Mouse (Mus musculus): ENCODE measurements around the gene Pipox.
A peak's percentile ranks its signal among the peaks of the same experiment; 100 is the strongest.

Pipox gene

GRCm38 (mm10) chr11:77893787-77894718 is at the start of gene Pipox:
Gene Pipox (minus strand): TSS chr11:77894096.
- DNase-seq = peak; percentile 77

DNA sequence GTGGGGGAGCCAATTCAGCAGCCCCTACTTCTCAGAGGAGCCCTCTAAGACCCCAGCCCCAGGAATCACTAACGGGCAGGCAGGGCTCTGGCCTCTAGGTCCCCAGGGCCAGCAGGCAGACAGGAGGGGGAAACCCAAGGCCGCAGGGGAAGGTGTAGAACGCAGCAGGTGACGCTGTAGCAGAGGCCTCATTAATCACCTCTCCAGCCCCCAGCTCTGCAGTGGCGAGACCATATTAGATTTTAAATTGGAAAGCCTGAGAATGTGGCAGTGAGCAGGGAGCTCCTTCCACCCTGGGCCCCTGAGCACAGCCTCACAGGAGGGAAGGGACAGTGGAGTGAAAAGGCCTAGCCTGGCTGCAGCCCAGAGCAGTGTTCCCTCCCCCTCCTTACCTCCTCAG is 48.3 kb upstream of the Pipox start:
- no peak for DNase-seq

DNA sequence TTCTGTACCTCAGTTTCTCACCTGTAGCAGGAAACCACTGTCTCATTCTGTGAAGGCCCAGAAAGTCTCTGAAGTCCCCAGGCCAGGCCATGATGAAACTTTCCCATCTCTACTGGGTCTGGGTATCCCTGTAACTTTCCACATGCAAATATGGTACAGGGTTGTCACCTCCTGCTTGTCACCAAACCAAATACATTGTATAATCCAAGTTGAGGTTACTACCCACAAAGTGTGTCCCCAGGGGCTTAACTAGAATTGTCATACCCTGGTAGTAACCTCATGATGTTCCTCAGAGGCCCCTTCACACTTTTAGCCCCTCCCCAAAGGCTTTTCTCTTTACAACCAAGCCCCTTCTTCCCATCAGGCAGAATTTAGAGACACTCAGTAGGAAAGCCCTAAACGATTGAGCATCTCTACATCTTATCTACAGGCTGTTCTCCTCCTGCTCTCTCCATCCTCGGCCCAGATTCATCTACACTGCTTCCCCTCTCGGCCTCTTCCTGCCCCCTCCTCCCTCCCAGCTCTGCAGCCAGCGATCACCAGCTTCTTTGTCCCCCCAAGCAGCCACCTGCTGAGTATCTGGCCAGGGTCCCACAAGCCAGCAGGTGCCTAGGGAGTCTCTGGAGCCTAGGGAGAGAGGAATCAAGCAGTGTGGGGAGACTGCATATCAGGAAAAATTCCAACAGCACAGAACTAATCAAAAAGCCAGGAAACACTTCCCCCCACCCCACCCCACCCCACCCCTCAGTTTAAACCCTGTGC is 43.9 kb upstream of the Pipox start:
- DNase-seq = no peak

- no peak for DNase-seq
Observed at GRCm38 (mm10) chr11:77936846-77937245, 43.0 kb upstream of the Pipox start.

- DNase-seq = no peak
Observed at GRCm38 (mm10) chr11:77934568-77935311, 40.8 kb upstream of the Pipox start.

DNA sequence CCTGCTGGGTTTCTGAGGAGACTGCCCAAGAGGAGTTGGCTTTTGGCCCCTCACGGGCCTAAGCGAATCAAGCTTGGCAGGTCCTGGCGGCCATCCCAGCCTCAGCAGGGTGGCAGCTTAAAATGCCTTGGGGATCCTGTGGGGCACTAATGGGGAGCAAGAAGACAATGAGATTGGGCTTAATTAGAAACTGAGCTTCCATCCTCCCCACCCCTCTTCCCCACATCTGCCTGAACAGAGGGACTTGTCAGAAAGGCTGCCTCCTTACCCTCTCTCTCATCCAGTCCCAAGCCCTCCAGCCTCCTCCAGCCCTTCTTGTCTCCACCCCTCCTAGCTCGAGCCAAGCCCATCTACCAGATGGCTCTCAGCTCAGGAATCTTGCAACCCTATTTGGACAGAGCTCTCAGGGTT is 40.2 kb upstream of the Pipox start:
- no peak for DNase-seq

DNA sequence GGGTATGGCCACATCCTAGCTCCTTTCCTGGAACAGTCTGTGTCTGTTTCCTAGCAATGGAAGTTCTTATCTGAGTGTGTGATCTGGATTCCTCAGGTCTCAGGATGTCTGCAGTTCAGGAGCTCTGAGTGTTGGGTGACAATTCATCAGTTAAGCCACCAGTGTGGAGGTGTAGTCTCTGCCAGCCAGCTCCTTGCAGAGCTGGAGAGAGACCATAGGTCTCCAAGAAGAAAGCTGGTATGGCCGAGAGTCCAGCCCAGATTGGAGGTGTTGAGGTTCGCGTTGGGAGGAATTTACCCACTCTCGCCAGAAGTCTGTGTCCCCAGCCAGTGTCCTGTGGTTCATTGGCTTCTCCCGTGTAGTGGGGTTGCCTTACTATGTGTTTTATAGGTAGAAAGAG is 38.7 kb upstream of the Pipox start:
- no peak for DNase-seq

DNA sequence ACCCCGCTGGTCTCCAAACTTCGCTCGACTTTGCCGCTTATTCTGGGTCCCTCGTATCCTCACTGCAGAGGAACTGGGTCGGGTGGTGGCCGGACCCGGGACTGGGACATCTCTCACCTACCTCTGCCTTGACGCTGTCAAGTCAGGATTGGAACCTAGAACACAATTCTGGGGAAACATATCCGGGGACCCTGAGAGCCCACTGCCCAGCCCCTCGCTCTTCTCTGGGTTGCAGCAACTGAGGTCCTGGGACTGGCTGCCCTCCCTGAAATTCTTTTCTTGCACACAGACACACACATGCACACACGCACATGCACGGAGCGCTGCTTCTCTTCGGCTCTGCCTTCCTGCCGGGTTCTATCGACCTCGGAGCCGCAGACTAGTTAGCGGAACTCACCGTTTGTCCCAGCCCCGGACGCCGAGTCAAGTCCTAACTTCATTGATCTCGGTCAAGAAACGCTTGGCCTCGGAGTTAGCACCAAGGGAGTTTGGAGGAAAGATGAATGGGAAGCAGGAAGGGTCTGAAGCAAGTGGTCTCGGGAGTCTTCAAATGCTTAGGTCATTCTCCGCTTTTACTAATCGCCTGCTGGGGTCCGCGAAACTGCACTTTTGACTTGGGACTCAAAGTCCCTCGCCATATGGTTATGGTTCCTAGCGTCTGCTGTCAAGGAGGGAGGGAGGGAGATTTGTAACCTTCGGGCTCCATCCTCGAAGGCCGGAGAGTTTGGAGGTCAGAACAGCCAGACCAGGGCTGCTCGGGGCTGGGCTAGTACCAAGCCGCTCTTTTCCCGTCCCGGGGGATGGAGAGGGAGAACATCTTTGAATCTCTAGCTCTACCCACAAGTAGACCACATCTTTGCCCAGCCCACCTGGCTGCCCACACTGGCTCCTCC is 37.9 kb upstream of the Pipox start:
- DNase-seq = no peak

DNA sequence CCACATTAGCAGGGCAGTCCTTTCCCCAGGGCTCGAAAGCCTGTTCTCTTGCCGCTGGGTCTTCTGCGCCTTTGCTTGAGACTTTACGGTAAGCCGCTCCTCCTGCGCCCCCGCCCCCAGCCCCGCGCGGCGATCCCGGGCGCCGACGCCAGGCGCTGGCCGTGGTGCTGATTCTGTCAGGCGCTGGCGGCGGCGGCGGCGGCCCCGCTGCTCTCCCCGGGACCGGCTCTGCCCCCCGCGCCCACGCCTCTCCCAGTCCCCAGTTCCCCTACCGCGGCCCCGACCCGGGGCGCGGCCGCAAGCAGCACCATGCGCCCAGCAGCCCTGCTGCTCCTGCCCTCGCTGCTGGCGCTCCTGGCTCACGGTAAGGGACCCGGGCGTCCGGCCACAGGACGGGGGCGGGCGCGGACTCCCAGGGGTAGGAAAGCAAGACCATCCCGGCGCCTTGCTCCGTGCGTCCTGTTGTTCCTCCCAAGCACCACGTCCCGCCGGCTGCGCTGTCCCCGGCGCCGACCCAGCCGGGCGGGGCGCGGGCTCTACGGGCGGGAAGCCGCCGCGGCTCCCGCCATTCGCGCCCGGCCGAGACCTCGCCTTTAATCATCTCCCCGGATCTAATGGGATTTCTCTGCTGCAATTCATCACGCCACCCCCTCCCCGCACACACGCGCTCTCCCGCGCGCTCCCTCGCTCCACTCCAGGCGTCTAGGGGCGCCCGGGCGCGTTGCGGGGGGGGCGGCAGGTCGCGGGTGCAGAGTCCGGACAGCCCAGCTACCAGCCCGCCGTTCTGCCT is 37.0 kb upstream of the Pipox start, which contains the start of gene Sez6:
TSS of gene Sez6 (plus strand) at position 50 of the 790 bp plus-strand sequence.
- peak; percentile 69 for DNase-seq

- DNase-seq = no peak
Observed at GRCm38 (mm10) chr11:77927837-77928236, 33.9 kb upstream of the Pipox start.

- no peak for DNase-seq
Observed at GRCm38 (mm10) chr11:77926666-77927065, 32.8 kb upstream of the Pipox start.

DNA sequence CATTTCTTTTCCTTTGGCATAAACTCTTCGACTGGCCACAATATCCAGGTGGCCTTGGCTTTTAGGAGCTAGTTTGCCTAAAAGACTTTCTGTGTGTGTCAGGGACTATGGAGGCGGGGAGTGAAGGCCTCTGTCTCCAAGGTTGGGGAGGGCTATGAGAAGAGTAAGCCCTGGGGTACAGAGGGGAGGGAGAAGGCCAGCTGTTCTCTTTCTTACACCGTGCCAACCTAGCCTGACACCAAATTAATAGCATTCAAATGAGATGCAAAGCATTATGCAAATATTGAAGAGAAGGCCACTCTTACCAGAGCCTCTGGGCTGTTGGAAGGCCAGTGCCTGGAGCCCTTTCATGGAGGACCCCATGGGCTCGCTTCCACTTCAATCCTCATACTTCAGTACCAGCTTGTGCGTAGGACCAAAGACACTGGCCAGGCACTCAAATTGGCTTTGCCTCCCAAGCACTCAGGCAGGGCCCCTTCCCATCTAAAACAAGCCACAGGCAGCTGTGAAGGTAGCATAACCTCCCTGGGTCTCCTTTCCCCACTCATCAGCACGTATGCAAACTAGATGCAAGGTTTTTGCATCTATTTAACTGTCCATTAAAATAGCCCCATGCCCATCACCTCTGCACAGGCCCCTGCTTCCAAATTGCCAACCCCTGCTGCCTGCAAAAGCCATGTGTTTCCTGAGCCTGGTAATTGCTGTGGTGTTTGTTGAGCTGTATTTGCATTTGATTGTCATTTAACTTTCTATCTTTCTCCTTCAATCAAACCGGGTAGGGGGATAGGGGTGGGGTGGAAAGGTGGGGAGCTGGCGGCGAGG is 32.2 kb upstream of the Pipox start:
- DNase-seq = no peak

GRCm38 (mm10) chr11:77923285-77923684 is 29.4 kb upstream of the Pipox start:
- no peak for DNase-seq

- no peak for DNase-seq
Observed at GRCm38 (mm10) chr11:77917166-77917565, 23.3 kb upstream of the Pipox start.

- no peak for DNase-seq
Observed at GRCm38 (mm10) chr11:77916741-77917140, 22.8 kb upstream of the Pipox start.

DNA sequence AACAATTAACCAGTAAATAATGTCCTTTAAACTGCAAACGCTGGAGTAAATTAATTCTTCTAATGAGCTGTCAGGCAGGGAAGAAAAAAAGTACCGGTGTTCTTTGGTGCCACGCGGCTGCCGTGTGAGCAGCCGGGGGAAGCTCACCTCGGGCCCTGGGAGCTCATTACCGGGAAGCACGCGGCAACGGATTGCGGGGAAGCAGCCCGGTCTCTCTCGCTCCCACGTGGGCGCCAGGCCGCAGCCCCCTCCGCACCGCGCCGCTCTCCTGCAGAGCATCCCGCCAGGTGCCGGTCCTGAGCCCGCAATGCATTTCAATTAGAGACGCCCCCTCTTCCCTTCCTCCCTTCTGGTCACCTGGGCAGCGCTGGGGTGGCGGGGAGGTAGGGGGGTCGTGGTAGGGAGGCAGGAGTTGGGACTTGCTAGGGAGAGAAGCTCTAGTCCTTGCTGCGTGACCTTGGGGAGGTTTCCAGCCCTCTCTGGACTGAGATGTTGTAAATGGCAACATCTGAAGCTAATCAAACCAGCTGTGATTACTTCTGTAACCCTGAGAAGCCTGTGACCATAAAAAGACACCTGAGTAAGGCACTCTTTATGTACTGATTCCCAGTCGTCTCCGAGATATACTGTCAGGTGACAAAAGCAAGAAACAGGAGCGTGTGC is 20.8 kb upstream of the Pipox start:
- no peak for DNase-seq

DNA sequence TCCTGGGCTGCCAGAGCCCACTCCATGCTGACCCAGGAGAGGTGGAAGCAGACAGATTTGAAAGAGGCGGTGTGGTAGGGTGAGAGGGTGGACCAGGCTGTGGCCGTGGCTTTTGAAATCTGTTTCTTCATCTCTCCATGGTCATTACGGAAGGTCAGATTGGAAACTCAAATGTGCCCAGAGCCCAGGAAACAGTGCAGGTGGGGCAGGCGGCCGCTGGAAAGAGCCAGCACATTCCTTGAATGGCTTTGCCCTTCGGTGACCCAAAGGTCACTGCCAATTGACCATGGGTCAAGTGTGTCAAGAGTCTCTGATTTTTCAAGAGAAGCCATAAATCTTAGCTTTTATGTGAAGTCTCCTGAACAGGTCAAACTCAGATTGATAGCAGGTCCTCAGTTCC is 19.6 kb upstream of the Pipox start:
- DNase-seq = no peak

GRCm38 (mm10) chr11:77909776-77910175 is 15.9 kb upstream of the Pipox start:
- no peak for DNase-seq

GRCm38 (mm10) chr11:77909376-77909775 is 15.5 kb upstream of the Pipox start:
- no peak for DNase-seq

DNA sequence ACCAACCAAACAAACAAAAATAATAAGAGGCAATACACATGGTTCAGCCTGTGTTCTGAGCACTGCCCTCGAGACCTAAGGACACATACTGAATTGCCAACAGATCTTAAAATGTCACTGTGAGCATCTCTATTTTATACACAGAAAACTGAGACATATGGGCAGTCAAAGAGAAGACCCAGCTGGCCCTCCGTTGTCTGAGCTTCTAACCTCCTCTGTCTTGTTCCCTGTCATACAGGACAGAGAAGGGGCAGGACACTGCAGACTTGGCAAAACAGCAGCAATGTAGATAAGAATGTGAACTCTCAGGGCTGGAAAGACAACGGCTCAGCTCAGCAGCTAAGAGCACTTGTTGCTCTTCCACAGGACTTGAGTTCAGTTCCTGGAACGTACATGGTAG is 14.6 kb upstream of the Pipox start:
- no peak for DNase-seq

All from liver (tissue).